Mouse (Mus musculus): ENCODE data around the gene Tesk2.
"Not testable (repeated sequence)": the region's sequence is repeated elsewhere in the genome, so short reads cannot be mapped to it uniquely, and the experiment has no call there.

The Tesk2 gene

GRCm38 (mm10) chr4:116720343-116721097, at the start of gene Tesk2:
Gene Tesk2 (plus strand): TSS chr4:116720948.
- in situ Hi-C loops (cut with MboI, MseI), result no loop called here

DNA sequence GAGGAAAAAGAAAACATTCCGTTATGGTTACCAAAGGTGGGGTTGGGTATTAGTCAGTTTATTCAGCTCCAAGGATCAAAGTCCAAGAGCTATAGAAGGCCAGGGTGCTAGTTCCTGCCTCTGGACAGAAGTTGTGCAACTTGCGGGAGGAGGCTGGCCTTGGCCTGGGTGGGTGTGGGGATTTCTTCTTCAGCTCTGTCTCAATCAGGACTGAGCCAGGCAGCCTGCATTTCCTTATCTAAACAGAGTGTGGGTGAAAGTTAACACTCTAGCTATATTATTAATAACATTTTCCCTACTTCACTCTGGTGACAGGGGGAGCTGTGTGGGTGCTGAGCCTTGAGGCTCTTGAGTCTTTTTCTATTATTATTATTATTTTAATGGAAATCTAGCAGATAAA, 48.0 kb upstream of the Tesk2 start:
- in situ Hi-C loops (cut with MboI, MseI), result no loop called here

- in situ Hi-C loops (cut with MboI, MseI), result not testable (repeated sequence)
These were observed 46.0 kb upstream of the Tesk2 start for GRCm38 (mm10) chr4:116674761-116675160.

DNA sequence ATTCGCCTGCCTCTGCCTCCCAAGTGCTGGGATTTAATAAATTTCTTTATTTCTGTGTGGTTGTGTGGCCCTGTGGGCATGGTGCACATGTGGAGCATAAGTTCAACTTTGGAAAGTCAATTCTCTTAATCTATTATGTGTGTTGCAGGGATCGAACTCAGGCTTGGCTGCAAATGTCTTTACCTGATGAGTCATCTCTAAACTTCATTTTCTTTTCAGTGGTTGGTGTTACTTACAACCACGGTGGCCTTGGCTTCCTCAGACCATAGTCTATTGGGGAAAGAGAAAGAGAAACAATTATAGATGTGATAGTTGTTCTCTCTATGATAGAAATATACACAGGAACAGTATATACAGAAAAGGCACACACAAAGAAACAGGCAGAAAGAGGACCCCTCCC, 44.7 kb upstream of the Tesk2 start:
- in situ Hi-C loops (cut with MboI, MseI), result no loop called here

DNA sequence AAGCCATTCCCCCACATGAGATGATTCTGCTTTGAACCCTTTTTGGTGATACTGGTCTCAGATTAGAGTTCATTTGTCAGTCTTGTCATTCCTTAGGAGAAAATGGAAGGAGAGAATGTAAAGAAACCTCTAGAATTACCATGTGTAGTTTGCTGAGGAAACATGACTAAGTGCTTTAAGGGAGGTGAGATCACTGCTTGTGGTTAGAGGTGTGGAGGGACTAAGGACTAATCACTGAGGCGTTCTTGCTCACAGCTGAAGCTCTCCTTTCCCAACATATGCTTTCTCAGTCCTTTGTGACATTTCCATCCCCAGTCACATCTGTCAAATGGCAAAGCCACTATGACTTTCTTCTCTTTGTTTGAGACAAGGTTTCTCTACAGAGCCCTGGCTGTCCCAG, 42.9 kb upstream of the Tesk2 start:
- in situ Hi-C loops (cut with MboI, MseI), result no loop called here

- in situ Hi-C loops (cut with MboI, MseI), result no loop called here
These were observed 41.6 kb upstream of the Tesk2 start for GRCm38 (mm10) chr4:116679141-116679540.

GRCm38 (mm10) chr4:116680521-116680920, 40.2 kb upstream of the Tesk2 start:
- in situ Hi-C loops (cut with MboI, MseI), result not testable (repeated sequence)

DNA sequence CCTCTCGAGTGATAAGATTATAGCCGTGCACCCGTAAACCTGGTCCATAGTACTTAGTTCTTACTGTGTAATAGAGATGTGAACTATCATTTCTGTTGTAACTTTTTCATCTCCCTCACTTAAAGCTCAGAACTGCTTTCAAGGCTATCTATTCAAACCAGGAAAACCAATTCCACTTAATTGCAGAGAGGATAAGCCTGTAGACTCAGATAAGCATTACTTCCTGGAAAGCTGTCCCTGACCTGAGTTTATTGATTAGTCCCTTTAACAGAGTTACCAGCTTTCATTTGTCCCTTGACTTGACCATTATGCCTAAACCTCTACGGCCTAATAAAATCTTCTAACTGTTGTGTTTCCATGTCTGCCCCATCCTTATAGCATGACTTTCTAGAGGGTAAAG, 36.8 kb upstream of the Tesk2 start:
- in situ Hi-C loops (cut with MboI, MseI), result no loop called here

GRCm38 (mm10) chr4:116684665-116685064, 36.1 kb upstream of the Tesk2 start:
- in situ Hi-C loops (cut with MboI, MseI), result loop anchor here in 1 of 2 experiments (5.0 kb wide), 1 partner anchor 32 kb away; the partner anchor contains the start of gene Akr1a1

DNA sequence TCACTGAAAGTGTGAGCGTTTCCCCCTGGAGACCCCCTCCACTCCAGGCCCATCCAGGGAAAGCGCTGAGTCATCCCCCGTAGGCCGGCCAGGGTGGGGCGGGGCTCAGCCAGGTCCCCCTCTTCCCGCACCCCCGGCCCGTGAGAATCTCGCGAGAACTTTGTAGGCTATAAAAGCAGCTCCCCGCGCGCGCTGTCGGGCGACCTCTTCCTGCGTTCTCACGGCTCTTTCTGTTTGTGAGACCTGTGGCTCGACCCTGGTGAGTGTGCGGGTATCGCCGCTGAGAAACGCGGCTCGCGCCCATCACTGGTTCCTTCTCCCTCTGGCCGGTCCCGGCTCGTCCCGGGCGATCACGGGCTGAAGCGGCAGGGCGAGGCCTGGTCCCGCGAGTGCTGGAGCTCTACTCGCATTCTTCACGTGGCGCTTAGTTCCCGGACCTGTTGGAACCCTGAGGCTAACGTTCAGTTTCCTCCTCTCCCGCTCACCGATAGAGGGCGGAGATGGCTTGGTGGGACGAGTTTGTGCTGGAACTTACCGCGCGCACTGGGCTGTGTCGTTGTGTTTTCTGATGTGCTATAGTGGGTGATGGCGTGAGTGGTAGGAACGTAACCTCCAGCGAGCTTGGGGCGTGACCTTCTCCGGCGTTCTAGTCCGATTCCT, 35.2 kb upstream of the Tesk2 start, which contains the start of gene Prdx1:
Gene Prdx1, plus strand, starts transcription at position 143 of the 660 bp plus-strand sequence.
- in situ Hi-C loops (cut with MboI, MseI), result loop anchor here in 1 of 2 experiments (5.0 kb wide), 1 partner anchor 33 kb away; the partner anchor contains the start of gene Akr1a1

- in situ Hi-C loops (cut with MboI, MseI), result loop anchor here in 1 of 2 experiments (5.0 kb wide), 1 partner anchor 35 kb away; the partner anchor contains the start of gene Akr1a1
These were observed 33.7 kb upstream of the Tesk2 start for GRCm38 (mm10) chr4:116687041-116687440.

GRCm38 (mm10) chr4:116689309-116689876, 31.4 kb upstream of the Tesk2 start:
- in situ Hi-C loops (cut with MboI, MseI), result loop anchor here in 1 of 2 experiments (5.0 kb wide), 1 partner anchor 37 kb away; the partner anchor contains the start of gene Akr1a1

DNA sequence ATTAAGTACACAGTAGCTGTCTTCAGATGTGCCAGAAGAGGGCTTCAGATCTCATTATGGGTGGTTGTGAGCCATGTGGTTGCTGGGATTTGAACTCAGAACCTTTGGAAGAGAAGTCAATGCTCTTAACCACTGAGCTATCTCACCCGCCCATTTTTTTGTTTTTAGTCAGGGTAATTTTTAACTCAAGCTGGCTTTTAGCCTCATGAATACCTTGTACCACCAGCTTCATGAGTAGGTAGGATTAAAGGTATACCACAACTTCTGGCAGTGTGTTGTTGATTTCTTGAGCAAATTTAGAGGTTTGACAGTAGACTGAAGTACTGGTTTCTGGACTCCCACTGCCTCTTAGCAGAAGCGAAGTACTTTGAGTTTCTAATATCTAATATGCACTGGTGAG, 28.6 kb upstream of the Tesk2 start:
- in situ Hi-C loops (cut with MboI, MseI), result loop anchor here in 1 of 2 experiments (10.0 kb wide), 1 partner anchor 483 kb away; no protein-coding TSS in a partner anchor

- in situ Hi-C loops (cut with MboI, MseI), result loop anchor here in 1 of 2 experiments (10.0 kb wide), 1 partner anchor 481 kb away; no protein-coding TSS in a partner anchor
These were observed 27.0 kb upstream of the Tesk2 start for GRCm38 (mm10) chr4:116693785-116694184.

DNA sequence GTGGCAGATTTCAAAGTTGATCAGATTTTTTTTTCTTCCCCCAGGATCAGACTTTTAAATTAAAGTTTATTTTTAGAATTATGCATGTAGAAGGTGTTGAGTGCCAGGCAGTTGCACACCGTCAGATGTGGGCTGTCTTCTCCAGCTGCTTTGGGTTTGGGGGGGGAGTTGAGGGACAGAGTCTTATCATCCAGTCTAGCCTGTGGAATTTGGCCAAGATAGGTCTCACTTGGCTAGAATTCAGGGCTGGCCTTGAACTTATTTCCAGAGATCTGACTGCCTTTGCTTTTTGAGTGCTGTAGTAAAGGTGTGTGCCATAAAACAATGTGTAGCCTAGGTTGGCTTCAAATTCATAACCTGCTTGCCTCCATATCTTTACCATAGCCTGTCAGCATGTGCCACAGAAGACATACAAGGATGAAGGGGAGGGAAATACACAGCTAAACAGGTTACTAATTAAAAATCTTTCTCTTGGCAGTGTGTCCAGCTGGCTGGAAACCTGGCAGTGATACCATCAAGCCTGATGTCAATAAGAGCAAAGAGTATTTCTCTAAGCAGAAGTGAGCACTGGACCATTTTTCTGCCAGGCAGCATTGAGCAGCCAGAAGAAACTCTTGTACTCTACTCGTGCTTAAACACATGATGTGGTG, 21.9 kb upstream of the Tesk2 start:
- in situ Hi-C loops (cut with MboI, MseI), result loop anchor here in 1 of 2 experiments (10.0 kb wide), 1 partner anchor 476 kb away; no protein-coding TSS in a partner anchor

DNA sequence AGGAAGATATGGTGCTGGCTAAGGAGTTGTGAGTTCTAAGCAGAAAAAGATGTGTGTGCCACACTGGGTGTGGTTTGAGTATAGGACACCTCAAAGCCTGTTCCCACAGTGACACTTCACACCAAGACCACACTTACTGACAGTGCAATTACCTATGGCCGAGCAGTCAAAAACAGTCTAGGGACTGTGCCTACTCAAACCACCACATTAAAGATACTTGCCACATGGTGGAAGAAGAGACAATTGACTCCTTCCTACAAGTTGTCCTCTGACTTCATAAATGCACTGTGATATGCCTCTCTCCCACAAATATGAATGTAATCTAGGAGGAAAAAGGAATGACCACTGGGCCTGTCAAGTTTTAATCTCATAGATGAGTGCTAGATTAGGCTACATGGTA, 19.8 kb upstream of the Tesk2 start:
- in situ Hi-C loops (cut with MboI, MseI), result no loop called here

DNA sequence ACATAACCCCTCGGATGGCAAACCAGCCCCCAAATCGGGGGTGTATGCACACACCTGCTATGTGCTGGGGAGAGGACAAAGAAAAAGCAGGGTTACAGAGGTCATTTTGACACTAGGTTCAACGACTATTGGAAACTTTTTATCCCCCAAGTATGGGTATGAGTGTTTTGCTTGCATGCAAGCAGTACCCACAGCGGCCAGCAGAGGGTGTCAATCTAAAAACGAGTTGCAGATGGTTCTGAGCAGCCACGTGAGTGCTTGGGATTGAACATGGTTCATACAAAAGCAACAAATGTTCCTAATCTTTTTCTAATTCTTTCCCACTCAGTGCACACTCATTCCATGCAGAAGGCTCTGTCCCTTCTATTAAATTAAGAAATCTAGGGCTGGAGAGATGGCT, 16.9 kb upstream of the Tesk2 start:
- in situ Hi-C loops (cut with MboI, MseI), result no loop called here

- in situ Hi-C loops (cut with MboI, MseI), result no loop called here
These were observed 13.1 kb upstream of the Tesk2 start for GRCm38 (mm10) chr4:116707666-116708065.

GRCm38 (mm10) chr4:116708201-116708764, 12.5 kb upstream of the Tesk2 start, which contains the start of the genes Mmachc and Ccdc163:
Gene Mmachc (minus strand): TSS chr4:116708406.
Gene Ccdc163 (plus strand): TSS chr4:116708509.
- in situ Hi-C loops (cut with MboI, MseI), result no loop called here

DNA sequence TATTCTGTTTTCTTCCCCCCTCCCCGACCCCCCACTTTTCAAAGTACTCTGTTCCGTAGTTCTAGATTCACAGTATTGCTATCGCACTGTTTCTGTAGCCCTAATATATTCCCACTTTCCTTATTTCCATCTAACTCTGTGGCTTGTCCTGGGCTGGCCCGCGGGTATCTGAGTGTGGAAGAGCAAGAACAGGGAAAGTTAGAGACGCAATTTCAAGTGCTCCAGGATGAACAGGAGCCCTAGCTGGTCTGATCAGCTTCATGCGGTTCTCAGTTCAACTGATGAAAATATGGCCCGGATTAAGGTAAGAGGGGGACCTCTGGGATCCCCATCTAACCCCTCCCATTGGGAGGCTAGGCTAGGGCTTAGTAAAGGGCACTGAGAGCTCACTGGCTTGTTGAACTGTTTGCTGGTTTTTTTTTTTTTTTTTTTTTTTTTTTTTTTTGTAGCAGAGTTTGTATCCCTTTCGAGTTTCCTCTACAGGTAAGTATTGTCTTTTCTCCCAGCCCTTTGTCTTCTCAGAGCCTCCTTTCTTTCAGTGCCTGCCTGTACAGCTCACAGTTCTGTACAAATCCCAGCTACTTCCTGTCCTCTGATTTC, 11.9 kb upstream of the Tesk2 start:
- in situ Hi-C loops (cut with MboI, MseI), result no loop called here

- in situ Hi-C loops (cut with MboI, MseI), result no loop called here
These were observed 10.6 kb upstream of the Tesk2 start for GRCm38 (mm10) chr4:116710154-116710553.
